Mouse (Mus musculus) adrenal gland, postnatal 25 days (tissue): ENCODE data around the gene Amph. TPM values are rescaled to one million over a fixed set of nuclear protein-coding genes. Genes with fewer than 3 reads are reported as not detected.

Source experiments
- DNase-seq: peaks from one replicate; pipeline ENCODE4 v3.0.0; 2021; ENCODE audit warnings: mixed read lengths
- total RNA-seq: library from RNA; stranded (reverse); gene quantifications from 2 replicates; pipeline ENCODE4 v1.2.3, GENCODE M21; 2021

Gene Amph
- total RNA-seq, 1 experiment from 2014 or later = 7.3 TPM

DNA sequence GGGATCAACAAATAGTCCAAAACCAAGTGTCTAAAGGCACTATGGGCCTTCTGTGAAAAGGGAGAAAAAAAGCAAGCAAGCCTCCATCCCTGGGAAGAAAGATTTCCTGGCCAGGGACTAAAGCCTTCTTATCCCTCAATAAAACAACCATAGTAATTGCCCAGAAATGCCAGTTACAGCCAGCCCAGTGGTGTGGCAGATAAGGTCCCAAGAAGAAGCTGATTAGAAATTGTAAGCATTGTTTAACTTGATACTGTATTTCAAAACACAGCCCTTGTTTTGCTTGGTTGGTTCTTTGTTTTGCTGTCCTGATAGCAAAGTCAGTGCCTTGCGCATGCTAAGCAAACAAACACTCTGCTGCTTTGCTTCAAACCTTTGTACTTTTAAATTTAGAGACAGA lies 191.8 kb downstream of the Amph start:
- DNase-seq = no peak

DNA sequence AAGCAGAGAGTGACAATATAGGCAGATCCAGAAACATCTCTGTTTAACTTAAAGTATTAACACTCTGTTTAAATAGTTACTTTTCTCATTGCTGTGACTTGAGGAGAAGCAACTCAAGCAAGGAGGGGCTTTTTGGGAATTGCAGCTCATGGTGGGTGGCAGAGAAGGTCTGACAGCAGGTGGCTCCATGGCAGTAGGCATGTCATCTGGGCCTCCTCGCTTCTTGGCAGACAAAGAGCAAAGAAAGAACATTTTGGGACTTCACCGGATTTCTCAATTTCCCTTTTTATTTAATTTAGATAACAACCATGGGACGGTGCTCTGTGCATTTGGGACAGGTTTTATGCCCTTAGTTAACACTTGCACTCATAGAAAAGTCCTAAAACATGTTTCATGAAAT lies 195.8 kb downstream of the Amph start:
- DNase-seq = no peak

DNA sequence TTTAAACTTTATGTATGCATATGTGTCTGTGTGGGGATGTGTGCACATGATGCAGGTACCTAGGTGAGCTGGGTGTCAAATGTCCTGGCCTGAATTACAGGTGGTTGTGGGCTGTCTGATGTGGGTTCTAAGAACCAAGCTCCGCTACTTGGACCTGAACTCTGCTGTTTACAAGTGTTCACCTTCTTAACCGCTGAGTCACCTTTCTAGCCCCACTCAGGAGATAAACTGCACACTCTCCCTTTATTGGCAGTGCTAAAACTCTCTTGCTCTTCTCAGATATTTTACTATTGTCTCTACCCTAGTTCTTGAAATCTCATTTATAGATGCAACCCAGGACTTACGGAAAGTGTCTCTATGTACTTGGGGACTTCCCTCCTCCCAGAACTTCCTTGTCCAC lies 199.5 kb downstream of the Amph start:
- DNase-seq = no peak

DNA sequence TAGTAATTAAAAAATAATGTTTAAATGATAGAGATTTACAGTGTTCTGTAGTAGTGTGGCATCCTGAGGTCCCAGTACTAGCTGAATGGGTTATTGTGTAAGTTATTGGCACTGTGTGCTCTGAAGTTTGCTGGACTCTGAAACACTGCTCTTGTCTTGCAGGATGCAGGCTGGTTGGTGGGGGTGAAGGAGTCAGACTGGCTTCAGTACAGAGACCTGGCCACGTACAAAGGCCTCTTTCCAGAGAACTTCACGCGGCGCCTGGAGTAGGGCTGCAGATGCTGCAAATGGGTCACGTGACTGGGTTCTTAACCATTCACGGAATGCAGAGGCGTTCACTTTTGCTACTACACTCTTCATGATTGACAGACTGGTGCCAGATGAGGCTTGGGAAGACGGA lies 201.6 kb downstream of the Amph start:
- DNase-seq = no peak

DNA sequence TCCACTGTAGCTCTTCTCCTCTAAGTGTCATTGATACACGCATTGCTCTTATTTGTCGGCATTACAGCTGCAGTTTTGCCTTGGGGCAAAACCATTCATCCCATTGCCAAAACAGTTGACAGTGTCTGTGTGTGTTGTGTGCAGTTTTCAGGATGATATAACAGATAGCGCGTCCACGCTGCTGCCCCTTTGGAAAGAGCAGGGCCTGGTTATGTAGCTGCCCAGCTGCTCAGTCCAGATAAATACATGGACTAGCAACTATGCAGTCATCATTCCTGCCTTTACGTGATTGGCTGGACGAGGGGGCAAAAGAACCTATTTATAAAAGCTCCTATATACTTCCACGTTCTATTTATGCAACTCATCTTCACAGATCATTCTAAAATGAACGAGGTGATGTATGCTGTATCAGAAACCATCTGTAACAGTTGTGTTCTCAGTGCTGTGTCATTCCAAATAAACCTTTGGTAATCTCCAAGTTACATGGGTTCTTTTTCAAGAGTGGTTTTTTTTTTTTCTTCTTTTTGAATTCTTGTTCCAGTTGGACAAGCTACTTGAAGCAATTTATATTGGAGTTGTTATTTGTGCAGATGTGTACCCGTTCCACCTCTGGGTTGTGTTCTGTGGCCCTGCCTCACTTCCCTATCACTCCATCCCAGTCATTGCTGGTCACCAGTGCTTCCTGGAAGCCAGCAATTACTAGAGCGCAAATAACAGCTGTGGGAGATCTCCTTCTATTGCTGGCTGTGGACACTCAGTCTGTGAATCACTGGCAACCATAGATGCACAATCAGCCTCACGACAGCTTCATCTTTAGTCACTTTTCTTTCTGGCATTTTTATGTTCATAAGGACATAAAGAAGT lies 202.7 kb downstream of the Amph start:
- no peak for DNase-seq

DNA sequence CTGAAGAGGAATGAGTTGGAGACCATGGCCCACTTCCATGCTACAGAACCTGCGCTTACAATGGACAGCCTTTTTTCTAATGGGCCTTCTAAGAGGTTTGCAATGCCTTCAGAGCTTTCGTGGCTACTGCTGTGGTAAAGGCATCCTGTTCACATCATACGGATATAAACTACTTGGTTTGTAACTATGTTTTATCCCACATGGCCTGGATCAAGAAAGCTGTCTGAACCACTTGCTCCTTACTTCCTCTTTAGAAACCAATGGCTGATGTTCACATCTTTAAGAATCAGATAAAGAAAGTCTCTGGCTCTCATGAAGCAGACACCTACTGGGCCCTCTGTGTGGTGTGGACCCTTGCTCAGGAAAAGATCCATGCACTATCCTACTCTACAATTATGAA lies 204.1 kb downstream of the Amph start:
- DNase-seq = no peak

DNA sequence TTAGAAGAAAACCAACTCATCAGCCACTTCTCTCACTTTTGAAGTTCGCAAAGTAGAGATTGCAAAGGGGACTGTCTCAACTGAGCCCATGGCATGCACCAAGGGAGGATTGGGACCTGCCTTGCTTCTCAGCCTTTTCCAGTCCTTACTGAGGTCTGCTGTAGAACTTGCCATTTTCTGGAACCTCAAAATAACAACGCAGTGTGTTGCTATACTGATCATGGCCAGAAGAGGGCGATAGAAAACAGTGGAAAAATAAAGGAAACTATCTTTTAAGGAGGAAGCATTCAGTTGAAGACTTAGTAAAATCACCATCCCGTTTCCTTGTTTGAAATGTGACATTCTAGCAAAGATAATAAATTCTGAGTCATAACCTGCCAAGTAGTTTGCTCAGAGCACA lies 210.5 kb downstream of the Amph start:
- peak; percentile 17 for DNase-seq

DNA sequence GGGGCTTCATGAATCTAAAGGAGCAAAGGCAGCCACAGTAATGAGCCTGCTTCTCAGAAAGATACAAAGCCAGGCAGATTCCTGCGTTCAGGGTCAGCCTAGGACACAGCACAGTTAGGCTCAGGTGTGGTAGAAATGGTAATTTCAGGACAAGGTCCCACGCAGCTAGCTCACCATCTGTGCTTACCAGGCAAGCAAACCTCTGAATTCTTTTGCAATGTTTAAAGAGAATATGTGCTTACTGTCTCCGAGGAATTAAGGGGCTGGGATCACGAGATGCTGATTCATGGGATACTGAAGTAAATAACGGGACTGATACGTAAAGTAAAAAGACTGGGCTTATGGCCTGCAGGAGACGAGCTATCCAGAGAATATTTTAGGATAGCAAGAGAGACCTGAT lies 212.6 kb downstream of the Amph start:
- DNase-seq = no peak

DNA sequence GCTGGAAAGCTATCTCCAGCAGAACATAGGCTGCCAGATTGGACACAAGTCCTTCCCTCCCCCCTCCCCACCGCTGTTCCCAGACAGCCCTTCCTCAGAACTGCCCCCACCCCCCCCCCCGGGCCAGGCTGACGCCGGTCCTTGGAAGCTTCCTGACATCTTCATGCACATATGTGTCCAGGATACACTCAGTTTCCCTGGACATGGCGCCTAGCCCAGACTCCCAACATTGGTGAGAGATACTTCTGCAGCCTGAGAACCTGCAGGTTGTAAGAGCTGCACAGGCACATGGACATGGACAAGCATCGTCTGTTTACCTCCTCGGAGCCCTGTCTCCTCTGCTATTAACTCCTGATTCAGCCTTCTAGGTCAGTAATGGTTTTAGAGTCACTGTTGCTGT lies 213.1 kb downstream of the Amph start:
- DNase-seq = no peak

DNA sequence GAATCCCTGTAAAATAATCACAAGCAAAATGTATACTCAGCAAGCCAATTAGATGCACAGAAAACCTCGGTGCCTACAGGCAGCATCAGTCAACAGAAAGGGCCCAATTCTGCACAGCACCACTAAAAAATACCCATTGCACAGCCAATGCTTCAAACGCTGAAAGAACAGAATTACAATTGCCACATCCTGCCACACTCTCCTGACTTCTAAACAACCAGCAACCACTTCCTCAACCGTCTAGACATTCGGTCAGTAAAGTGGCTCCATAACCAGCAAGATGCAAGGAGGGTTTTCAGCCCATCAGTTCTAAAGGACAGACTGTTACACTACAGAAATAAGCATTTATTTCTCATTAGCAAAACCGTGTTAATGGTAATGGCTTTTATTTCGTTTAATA lies 214.1 kb downstream of the Amph start:
- DNase-seq = no peak

DNA sequence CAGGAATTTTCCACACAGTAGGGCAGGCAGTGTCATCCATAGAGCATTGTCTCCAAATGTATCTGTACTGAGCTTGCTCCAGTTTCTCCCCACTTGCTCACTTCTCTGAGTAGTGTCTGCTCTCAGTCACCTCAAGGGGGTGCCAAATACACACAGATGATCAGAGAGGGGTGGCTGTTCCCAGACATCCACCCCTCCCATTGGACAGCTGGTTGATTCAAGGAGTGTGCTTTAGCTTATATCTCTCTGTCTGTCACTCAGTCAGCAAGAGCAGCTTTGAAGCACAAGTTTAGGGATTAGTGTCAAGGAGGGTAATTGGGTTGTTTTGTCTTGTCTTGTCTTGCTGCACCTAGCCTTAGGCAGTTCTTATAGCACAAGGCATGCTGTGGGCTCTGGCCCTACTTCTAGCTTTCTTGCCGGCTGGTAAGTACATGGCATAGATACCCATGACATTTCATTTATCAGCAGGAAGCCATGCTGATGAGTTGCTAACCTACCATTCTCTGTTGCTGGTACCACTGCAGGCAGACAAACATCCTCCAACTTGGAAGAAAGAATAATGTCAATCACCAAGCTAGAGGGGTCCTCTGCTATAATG lies 229.8 kb downstream of the Amph start:
- DNase-seq = peak; percentile 7

DNA sequence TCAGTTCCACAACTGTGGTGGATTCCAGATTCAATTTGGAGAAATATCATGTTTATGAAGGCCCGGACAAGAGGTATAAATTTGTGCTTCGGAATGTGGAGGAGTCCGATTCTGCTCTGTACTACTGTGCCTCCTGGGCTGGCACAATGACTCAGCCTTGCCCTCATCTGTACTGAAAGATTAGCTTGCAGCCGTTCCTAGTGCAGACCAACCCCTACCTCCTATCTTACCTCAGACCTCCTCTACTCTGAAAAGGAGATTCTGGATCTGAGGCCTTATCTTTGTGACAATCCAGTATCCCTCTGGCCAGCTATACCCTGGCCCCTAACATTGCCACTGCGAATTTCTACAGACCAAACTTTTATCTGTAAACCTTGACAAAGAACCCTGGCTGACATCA lies 230.3 kb downstream of the Amph start:
- DNase-seq = no peak

DNA sequence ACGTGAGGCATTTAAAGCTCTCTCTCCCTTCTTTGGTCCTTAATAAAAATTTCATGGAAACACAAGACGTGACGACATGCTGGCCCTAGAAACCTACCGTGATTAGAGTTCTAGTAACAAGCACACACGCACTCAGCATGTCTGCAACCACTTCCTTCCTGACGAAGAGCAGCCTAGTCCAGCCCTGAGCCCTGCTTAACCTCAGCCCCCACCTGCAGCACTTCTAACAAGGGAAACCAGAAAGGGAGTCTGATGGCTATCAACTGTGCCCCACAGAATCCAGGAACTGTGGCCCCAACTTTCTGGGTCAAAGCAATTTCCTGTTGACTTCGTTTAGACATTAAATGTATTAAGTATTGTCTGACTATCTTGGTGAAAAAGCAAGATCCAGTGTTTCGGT lies 234.3 kb downstream of the Amph start:
- DNase-seq = no peak

DNA sequence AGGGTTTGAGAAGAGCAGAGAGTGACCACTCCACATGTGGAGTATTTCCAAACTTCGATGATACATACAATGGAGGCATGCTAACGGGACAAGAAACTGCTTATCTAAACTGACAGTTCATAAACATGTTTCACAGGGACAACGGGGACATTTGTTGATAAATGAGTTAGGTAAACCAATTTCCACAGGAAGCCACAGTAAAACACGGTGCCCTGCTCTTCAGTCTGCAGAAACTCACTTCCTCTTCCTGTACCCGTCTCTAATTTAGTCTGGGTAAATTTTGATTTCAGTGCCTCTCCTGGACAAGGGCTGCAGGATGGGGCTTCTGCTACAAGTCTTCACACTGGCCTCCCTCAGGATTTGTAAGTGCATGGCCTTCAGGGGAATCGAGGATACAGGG lies 242.0 kb downstream of the Amph start:
- DNase-seq = no peak

DNA sequence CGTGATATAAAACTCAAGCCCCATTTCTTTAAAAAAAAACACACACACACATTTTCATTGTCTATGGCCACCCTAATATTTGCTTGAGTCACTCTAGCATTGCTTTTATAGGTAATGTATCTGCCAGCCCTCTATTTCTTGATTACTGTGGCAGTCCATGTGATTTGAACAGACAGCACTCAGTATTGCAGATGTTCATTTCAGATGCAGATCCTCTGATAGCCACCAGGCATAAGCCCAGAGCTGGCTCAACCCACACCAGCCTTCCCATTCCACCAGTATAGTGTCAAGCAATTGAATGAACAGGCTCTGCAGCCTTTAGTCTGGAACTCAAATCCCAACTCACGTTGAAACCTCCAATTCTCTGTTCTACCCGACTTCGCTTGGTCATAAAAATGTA lies 246.8 kb downstream of the Amph start:
- DNase-seq = no peak

DNA sequence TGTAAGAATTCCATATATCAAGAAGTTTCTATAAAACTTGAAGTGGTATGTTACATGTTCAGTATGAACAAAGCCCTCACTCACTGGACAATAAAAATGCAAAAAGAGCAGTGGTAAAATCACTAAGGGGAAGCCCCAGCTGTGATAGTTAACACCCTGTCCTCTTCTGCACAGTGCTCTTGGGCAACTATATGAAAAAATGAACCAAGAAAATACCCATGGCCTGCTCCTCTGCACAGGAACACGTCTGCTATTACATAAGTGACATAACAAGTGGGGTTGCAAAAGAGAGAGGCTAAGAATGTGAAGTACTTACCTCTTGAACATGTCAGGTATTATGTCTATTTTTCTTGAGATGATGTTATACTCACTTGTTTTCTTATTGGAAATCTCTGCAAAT lies 247.5 kb downstream of the Amph start:
- DNase-seq = no peak

Other genes with a start within 250 kb of the Amph start
- gene Vps41, start 230.9 kb upstream of the Amph start, total RNA-seq = 81.2 and 86.9 TPM in 2 replicates